In genomic region chr17:33935422-33936055, GRCm38 (mm10) we compare ENCODE assay signal across 21 mouse cellular contexts.
"Had no signal": no experiment of that assay in that cellular context is flagged by ENCODE, and none has a peak within 500 bp of the region (broad histone marks: within the 10 kb centered on the region; RNA-seq: fewer than 3 reads in every experiment).

No protein-coding gene starts in this region.

- ATAC-seq: intestine, embryonic 15.5 days; liver, postnatal 0 days; lung, postnatal 0 days; midbrain, embryonic 15.5 days had no signal

- H3K9ac ChIP-seq: intestine, embryonic 15.5 days; limb, embryonic 12.5 days; limb, embryonic 15.5 days; liver, embryonic 14.5 days; liver, postnatal 0 days; lung, embryonic 14.5 days; midbrain, embryonic 12.5 days; midbrain, embryonic 15.5 days; neural tube, embryonic 15.5 days had no signal

- H3K27ac ChIP-seq: intestine, embryonic 15.5 days; left cerebral cortex, adult 2 months; limb, embryonic 12.5 days; limb, embryonic 15.5 days; liver, embryonic 14.5 days; macrophage; midbrain, embryonic 12.5 days; midbrain, embryonic 15.5 days; neural tube, embryonic 15.5 days had no signal

- H3K4me2 ChIP-seq: intestine, embryonic 15.5 days; limb, embryonic 12.5 days; limb, embryonic 15.5 days; liver, embryonic 11.5 days; lung, embryonic 14.5 days; midbrain, embryonic 12.5 days; midbrain, embryonic 15.5 days; neural tube, embryonic 15.5 days had no signal

- H3K4me3 ChIP-seq: intestine, embryonic 15.5 days; left cerebral cortex, adult 2 months; limb, embryonic 12.5 days; limb, embryonic 15.5 days; midbrain, embryonic 12.5 days; midbrain, embryonic 15.5 days; myocyte; neural tube, embryonic 15.5 days had no signal

- DNase-seq: kidney, adult 11 months; kidney, adult 9 months; kidney, postnatal 14 days; kidney, postnatal 4 days; layer of hippocampus, postnatal 36 days; liver, postnatal 0 days; lung, embryonic 14.5 days; retina, postnatal 1 day; thymus, postnatal 25 days had no signal

- H3K9me3 ChIP-seq: intestine, embryonic 15.5 days; limb, embryonic 12.5 days; limb, embryonic 15.5 days; midbrain, embryonic 12.5 days; midbrain, embryonic 15.5 days; neural tube, embryonic 15.5 days had no signal

- H3K27me3 ChIP-seq: intestine, embryonic 15.5 days; limb, embryonic 12.5 days; limb, embryonic 15.5 days; midbrain, embryonic 12.5 days; midbrain, embryonic 15.5 days; neural tube, embryonic 15.5 days had no signal
